Mouse (Mus musculus) erythroid progenitor cell, adult 5-6 weeks (primary cell): ENCODE measurements around the gene Katnal1. TPM values are rescaled to one million over a fixed set of nuclear protein-coding genes. Genes with fewer than 3 reads are reported as not detected.

Experiments
- ATAC-seq: replicated peaks from 2 replicates; pipeline ENCODE4 v1.8.0; 2016; ENCODE audit warnings: moderate number of reproducible peaks, mild to moderate bottlenecking, moderate TSS enrichment, inconsistent platforms; ENCODE audit not compliant: poor library complexity, low FRiP score, severe bottlenecking
- total RNA-seq, 2 experiments: library from RNA; stranded (forward) in 1 of 2; stranded (reverse) in 1 of 2; fragments of 150-400 nt in 1 of 2; fragments of 186-747, 209-891 nt in 1 of 2; gene quantifications; 2 replicates each; pipeline versions ENCODE4 v1.2.3 to v1.2.4; 2015 to 2017; ENCODE audit warnings: low replicate concordance in 2 of 2

The Katnal1 gene
- total RNA-seq, 2 experiments from 2014 or later, result 40.2 to 47.7 TPM

GRCm38 (mm10) chr5:148956091-148956490, 27.0 kb upstream of the Katnal1 start:
- ATAC-seq, result no peak

- ATAC-seq, result no peak
These were observed 26.5 kb upstream of the Katnal1 start for GRCm38 (mm10) chr5:148955575-148955974.

- ATAC-seq, result peak; percentile 86
These were observed 25.4 kb upstream of the Katnal1 start for GRCm38 (mm10) chr5:148954314-148955060.

GRCm38 (mm10) chr5:148953098-148953497, 24.0 kb upstream of the Katnal1 start:
- ATAC-seq, result no peak

- 0 out of 2 replicates have a peak, but pooled peaks have one; percentile 32 for ATAC-seq
These were observed 23.3 kb upstream of the Katnal1 start for GRCm38 (mm10) chr5:148952419-148952818.

- ATAC-seq, result no peak
These were observed 22.2 kb upstream of the Katnal1 start for GRCm38 (mm10) chr5:148951360-148951759.

- no peak for ATAC-seq
These were observed 20.9 kb upstream of the Katnal1 start for GRCm38 (mm10) chr5:148950064-148950463.

GRCm38 (mm10) chr5:148948577-148948976, 19.5 kb upstream of the Katnal1 start:
- no peak for ATAC-seq

- ATAC-seq, result no peak
These were observed 18.3 kb upstream of the Katnal1 start for GRCm38 (mm10) chr5:148947412-148947811.

GRCm38 (mm10) chr5:148946787-148947186, 17.7 kb upstream of the Katnal1 start:
- ATAC-seq, result no peak

- ATAC-seq, result no peak
These were observed 16.6 kb upstream of the Katnal1 start for GRCm38 (mm10) chr5:148945735-148946134.

- no peak for ATAC-seq
These were observed 14.9 kb upstream of the Katnal1 start for GRCm38 (mm10) chr5:148944024-148944423.

- ATAC-seq, result no peak
These were observed 14.3 kb upstream of the Katnal1 start for GRCm38 (mm10) chr5:148943444-148943843.

- ATAC-seq, result no peak
These were observed 13.8 kb upstream of the Katnal1 start for GRCm38 (mm10) chr5:148942957-148943356.

GRCm38 (mm10) chr5:148942305-148942704, 13.2 kb upstream of the Katnal1 start:
- no peak for ATAC-seq

- ATAC-seq, result no peak
These were observed 12.7 kb upstream of the Katnal1 start for GRCm38 (mm10) chr5:148941867-148942266.

GRCm38 (mm10) chr5:148939948-148940382, 10.8 kb upstream of the Katnal1 start:
- no peak for ATAC-seq

GRCm38 (mm10) chr5:148936516-148936951, 7.4 kb upstream of the Katnal1 start:
- ATAC-seq, result no peak

- ATAC-seq, result peak; percentile 23
These were observed 6.8 kb upstream of the Katnal1 start for GRCm38 (mm10) chr5:148935871-148936270.

GRCm38 (mm10) chr5:148935071-148935821, 6.1 kb upstream of the Katnal1 start:
- ATAC-seq, result peak; percentile 91

- ATAC-seq, result no peak
These were observed 5.3 kb upstream of the Katnal1 start for GRCm38 (mm10) chr5:148934457-148934856.
